Mouse (Mus musculus): Measurements from ENCODE around the gene Vmn2r83.

GRCm38 (mm10) chr10:79532678-79533077, 64.1 kb downstream of the Vmn2r83 start:
- TF ChIP-seq POLR2A (IDR thresholded peaks at IDR 0.05; ENCODE audit: low read depth, low read length) = no peak
- TF ChIP-seq CTCF (IDR thresholded peaks at IDR 0.05; ENCODE audit: extremely low read depth, insufficient read depth, insufficient read length, insufficient replicate concordance) = no peak

All from spleen, adult 2 months (tissue).